Mouse (Mus musculus): ENCODE results near the gene Camta1.

The Camta1 gene

GRCm38 (mm10) chr4:151630664-151631063 is 231.0 kb downstream of the Camta1 start:
- ChIA-PET CTCF (interaction anchor here (0.7 to 1.7 kb wide), 9 partner anchors 9 to 674 kb away, joined by 3 to 9 read pairs (median 4); no protein-coding TSS in a partner anchor), POLR2A (no interaction called here)

GRCm38 (mm10) chr4:151630231-151630630 is 231.4 kb downstream of the Camta1 start:
- ChIA-PET POLR2A (no interaction called here), CTCF (interaction anchor here (0.6 to 1.7 kb wide), 10 partner anchors 9 to 250 kb away, joined by 3 to 9 read pairs (median 4); no protein-coding TSS in a partner anchor)

- ChIA-PET POLR2A (no interaction called here), CTCF (interaction anchor here in 2 of 4 experiments (1.2 to 1.9 kb wide), 4 partner anchors 9 to 63 kb away, joined by 3 to 7 read pairs (median 4); no protein-coding TSS in a partner anchor)
Measured at GRCm38 (mm10) chr4:151619541-151620016, 242.1 kb downstream of the Camta1 start.

- POLR2A ChIA-PET: interaction anchor here in 1 of 4 experiments (0.6 kb wide), 1 partner anchor 1181 kb away, joined by 3 read pairs; no protein-coding TSS in a partner anchor
- CTCF ChIA-PET: interaction anchor here (0.6 to 1.9 kb wide), 6 partner anchors 8 to 1569 kb away, joined by 3 to 7 read pairs (median 4); no protein-coding TSS in a partner anchor
Measured at GRCm38 (mm10) chr4:151618420-151619310, 243.0 kb downstream of the Camta1 start.

- CTCF ChIA-PET: interaction anchor here in 1 of 4 experiments (0.8 to 1.4 kb wide), 3 partner anchors 61 to 166 kb away, joined by 3 read pairs; no protein-coding TSS in a partner anchor
- POLR2A ChIA-PET: no interaction called here
Measured at GRCm38 (mm10) chr4:151611621-151612020, 250.1 kb downstream of the Camta1 start.

GRCm38 (mm10) chr4:151610266-151610665 is 251.4 kb downstream of the Camta1 start:
- CTCF ChIA-PET: interaction anchor here (0.6 to 1.9 kb wide), 66 partner anchors 9 to 567 kb away, joined by 3 to 13 read pairs (median 3); partner anchors contain the start of gene Acot7 (in 1 of the 4)
- POLR2A ChIA-PET: interaction anchor here in 1 of 4 experiments (0.9 kb wide), 1 partner anchor 11 kb away, joined by 3 read pairs; no protein-coding TSS in a partner anchor

- POLR2A ChIA-PET: no interaction called here
- CTCF ChIA-PET: no interaction called here
Measured at GRCm38 (mm10) chr4:151604907-151605306, 256.8 kb downstream of the Camta1 start.

- ChIA-PET CTCF (no interaction called here), POLR2A (no interaction called here)
Measured at GRCm38 (mm10) chr4:151604481-151604880, 257.2 kb downstream of the Camta1 start.

GRCm38 (mm10) chr4:151603586-151603985 is 258.1 kb downstream of the Camta1 start:
- POLR2A ChIA-PET: no interaction called here

GRCm38 (mm10) chr4:151595116-151595515 is 266.6 kb downstream of the Camta1 start:
- CTCF ChIA-PET: interaction anchor here in 1 of 4 experiments (1.7 kb wide), 1 partner anchor 15 kb away, joined by 6 read pairs; no protein-coding TSS in a partner anchor

More at GRCm38 (mm10) chr4:151603586-151603985, 258.1 kb downstream of the Camta1 start:
- CTCF ChIA-PET: interaction anchor here in 1 of 4 experiments (0.6 kb wide), 1 partner anchor 27 kb away, joined by 5 read pairs; no protein-coding TSS in a partner anchor

GRCm38 (mm10) chr4:151593042-151593441 is 268.6 kb downstream of the Camta1 start:
- POLR2A ChIA-PET: no interaction called here
- CTCF ChIA-PET: no interaction called here

More at GRCm38 (mm10) chr4:151595116-151595515, 266.6 kb downstream of the Camta1 start:
- POLR2A ChIA-PET: no interaction called here

- ChIA-PET POLR2A (no interaction called here), CTCF (interaction anchor here in 1 of 4 experiments (0.6 kb wide), 1 partner anchor 32 kb away, joined by 5 read pairs; no protein-coding TSS in a partner anchor)
Measured at GRCm38 (mm10) chr4:151586074-151586473, 275.6 kb downstream of the Camta1 start.

GRCm38 (mm10) chr4:151577961-151578360 is 283.7 kb downstream of the Camta1 start:
- CTCF ChIA-PET: interaction anchor here in 1 of 4 experiments (0.6 kb wide), 1 partner anchor 558 kb away, joined by 3 read pairs; no protein-coding TSS in a partner anchor
- POLR2A ChIA-PET: interaction anchor here in 1 of 4 experiments (0.6 kb wide), 1 partner anchor 512 kb away, joined by 3 read pairs; no protein-coding TSS in a partner anchor

- CTCF ChIA-PET: no interaction called here
- POLR2A ChIA-PET: interaction anchor here in 1 of 4 experiments (0.6 kb wide), 1 partner anchor 85 kb away, joined by 4 read pairs; no protein-coding TSS in a partner anchor
Measured at GRCm38 (mm10) chr4:151576291-151577108, 285.2 kb downstream of the Camta1 start.

- ChIA-PET POLR2A (no interaction called here), CTCF (no interaction called here)
Measured at GRCm38 (mm10) chr4:151572716-151573115, 289.0 kb downstream of the Camta1 start.

GRCm38 (mm10) chr4:151569586-151569985 is 292.1 kb downstream of the Camta1 start:
- CTCF ChIA-PET: no interaction called here
- POLR2A ChIA-PET: no interaction called here

- POLR2A ChIA-PET: interaction anchor here in 1 of 4 experiments (0.6 kb wide), 1 partner anchor 33 kb away, joined by 4 read pairs; no protein-coding TSS in a partner anchor
- CTCF ChIA-PET: no interaction called here
Measured at GRCm38 (mm10) chr4:151568887-151569286, 292.8 kb downstream of the Camta1 start.

- POLR2A ChIA-PET: no interaction called here
- CTCF ChIA-PET: interaction anchor here in 1 of 4 experiments (1.1 kb wide), 1 partner anchor 284 kb away, joined by 6 read pairs; no protein-coding TSS in a partner anchor
Measured at GRCm38 (mm10) chr4:151567105-151567504, 294.6 kb downstream of the Camta1 start.

GRCm38 (mm10) chr4:151555505-151555904 is 306.2 kb downstream of the Camta1 start:
- POLR2A ChIA-PET: interaction anchor here in 1 of 4 experiments (1.3 kb wide), 1 partner anchor 306 kb away, joined by 4 read pairs; the partner anchor contains the start of gene Camta1
- CTCF ChIA-PET: interaction anchor here in 1 of 4 experiments (0.7 kb wide), 1 partner anchor 272 kb away, joined by 5 read pairs; no protein-coding TSS in a partner anchor

Data from embryonic stem cell, embryonic (primary cell).